Mouse (Mus musculus): ENCODE measurements at regions not wholly inside any gene's neighbourhood (a gene's known extent, or its start where the extent isn't known, plus 50 kb on each side); places are given as distances from the start of the nearest gene placed in this dataset.

GRCm38 (mm10) chr10:117535843-117536242 lies 93.5 kb upstream of the Cpm start:
- no peaks in the 10 kb centered on the region for H3K4me1 ChIP-seq (replicated peaks; ENCODE audit: control insufficient read depth, insufficient read depth, low read length)
- H3K27ac ChIP-seq (ENCODE audit: low read length) = no peak overlapping the region
- H3K4me2 ChIP-seq (ENCODE audit: low read depth, low read length) = no peak overlapping the region
- no peak overlapping the region for H3K9ac ChIP-seq (ENCODE audit: low read length)
- ATAC-seq (ENCODE audit: low read depth) = no peak
- no peaks in the 10 kb centered on the region for H3K36me3 ChIP-seq (ENCODE audit: control insufficient read depth, insufficient read depth, low read length)
- 79% methylated on average over 4 of the region's 4 CpGs for WGBS
- H3K27me3 ChIP-seq (ENCODE audit: control insufficient read depth, insufficient read depth, low read depth, low read length) = no peaks in the 10 kb centered on the region
- no peak overlapping the region for H3K4me3 ChIP-seq (ENCODE audit: low read length)
- H3K9me3 ChIP-seq (ENCODE audit: control insufficient read depth, low read length) = no peaks in the 10 kb centered on the region

DNA sequence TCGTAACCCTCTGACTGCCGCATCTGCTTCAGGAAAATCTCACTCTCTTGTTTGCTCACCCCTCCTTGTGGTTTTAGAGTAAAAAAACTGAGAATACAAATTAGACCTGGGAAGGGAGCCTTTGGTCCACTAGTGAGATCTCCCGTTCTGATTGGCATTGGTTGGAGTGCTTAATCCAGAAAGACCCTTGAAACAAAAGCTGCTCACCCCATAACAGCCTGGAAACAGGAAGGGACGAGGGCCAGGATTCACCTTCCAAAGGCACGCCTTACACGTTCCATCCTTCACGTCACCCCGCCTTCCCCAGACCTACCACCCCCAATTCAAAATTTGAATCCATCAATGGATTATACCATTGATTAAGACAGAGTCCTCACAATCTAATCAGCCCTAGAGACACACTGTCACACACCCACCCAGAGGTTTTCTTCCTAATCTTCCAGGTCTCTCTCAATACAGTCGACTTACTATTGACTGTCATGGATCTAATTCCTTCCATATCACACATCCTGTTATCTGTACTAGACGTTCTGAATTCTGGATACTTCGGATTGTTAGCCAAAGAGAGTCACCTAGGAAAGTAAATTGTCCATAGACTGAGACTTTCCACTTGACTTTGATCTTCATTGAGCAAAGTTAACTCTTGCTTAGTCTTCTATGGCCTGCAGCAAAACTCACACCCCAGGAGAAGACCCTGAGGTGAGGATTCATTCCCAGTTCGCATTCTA lies 94.1 kb upstream of the Cpm start:
- Histone ChIP-seq H3K4me3 (ENCODE audit: low read length) (no peak overlapping the region), H3K4me1 (replicated peaks; ENCODE audit: control insufficient read depth, insufficient read depth, low read length) (no peaks in the 10 kb centered on the region), H3K9ac (ENCODE audit: low read length) (no peak overlapping the region), H3K4me2 (ENCODE audit: low read depth, low read length) (no peak overlapping the region), H3K27ac (ENCODE audit: low read length) (no peak overlapping the region), H3K27me3 (ENCODE audit: control insufficient read depth, insufficient read depth, low read depth, low read length) (no peaks in the 10 kb centered on the region), H3K36me3 (ENCODE audit: control insufficient read depth, insufficient read depth, low read length) (no peaks in the 10 kb centered on the region), H3K9me3 (ENCODE audit: control insufficient read depth, low read length) (no peaks in the 10 kb centered on the region)
- 71% methylated on average over 12 of the region's 12 CpGs for WGBS
- no peak for ATAC-seq (ENCODE audit: low read depth)

DNA sequence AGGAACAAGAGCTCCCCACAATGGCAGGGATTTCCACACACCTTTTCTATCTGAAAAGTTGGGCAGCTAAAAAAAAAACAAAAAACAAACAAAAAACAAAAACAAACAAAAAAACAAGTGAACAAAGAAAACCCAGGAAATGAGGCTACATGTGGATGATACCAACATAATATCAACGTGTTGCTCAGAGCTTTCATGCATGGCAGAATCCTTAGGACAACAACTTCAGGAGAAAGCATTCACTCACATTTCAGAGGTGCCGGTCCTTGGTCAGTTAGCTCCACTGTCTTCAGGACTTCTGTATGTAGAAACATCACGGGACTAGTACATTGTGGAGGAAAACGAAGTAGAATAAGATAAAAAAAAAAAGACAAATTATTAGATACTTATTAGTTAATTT lies 94.8 kb upstream of the Cpm start:
- H3K9me3 ChIP-seq (ENCODE audit: control insufficient read depth, low read length) = no peaks in the 10 kb centered on the region
- H3K4me3 ChIP-seq (ENCODE audit: low read length) = no peak overlapping the region
- WGBS = 87% methylated on average over 4 of the region's 4 CpGs
- H3K36me3 ChIP-seq (ENCODE audit: control insufficient read depth, insufficient read depth, low read length) = no peaks in the 10 kb centered on the region
- no peak for ATAC-seq (ENCODE audit: low read depth)
- H3K4me2 ChIP-seq (ENCODE audit: low read depth, low read length) = no peak overlapping the region
- no peaks in the 10 kb centered on the region for H3K4me1 ChIP-seq (replicated peaks; ENCODE audit: control insufficient read depth, insufficient read depth, low read length)
- H3K9ac ChIP-seq (ENCODE audit: low read length) = no peak overlapping the region
- H3K27me3 ChIP-seq (ENCODE audit: control insufficient read depth, insufficient read depth, low read depth, low read length) = no peaks in the 10 kb centered on the region
- H3K27ac ChIP-seq (ENCODE audit: low read length) = no peak overlapping the region

DNA sequence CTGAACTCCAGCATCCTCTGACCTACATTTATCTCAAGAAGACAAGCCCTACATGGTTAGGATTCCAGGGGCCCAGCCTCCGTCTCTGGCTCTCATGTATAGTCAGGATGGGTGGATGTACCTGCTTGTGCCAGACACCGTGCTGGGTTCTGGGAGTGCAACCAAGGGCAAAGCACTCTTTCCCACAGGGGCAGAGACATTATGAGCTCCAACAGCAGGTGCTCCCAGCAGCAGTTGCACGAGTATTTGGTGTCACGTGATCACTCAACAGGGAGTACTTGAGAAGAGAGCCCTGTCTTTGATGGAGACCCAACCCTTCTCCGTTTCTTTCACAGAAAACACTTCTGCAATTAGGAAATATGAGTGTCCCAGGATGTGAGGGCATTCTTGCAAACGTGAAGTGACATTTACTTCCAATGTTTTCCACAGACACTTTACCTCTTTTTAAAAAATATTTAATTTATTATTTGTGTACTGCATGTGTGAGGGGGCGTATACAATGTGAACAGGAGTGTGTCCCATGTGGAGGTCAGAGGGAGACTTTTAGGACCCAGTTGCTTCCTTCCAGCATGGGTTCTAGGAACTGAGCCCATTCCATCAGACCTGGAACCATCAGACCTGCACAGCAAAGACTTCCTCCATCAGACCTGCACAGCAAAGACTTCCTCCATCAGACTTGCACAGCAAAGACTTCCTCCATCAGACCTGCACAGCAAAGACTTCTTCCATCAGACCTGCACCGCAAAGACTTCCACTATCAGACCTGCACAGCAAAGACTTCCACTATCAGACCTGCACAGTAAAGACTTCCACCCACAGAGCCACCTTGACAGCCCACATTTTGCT lies 95.5 kb upstream of the Cpm start:
- ATAC-seq (ENCODE audit: low read depth) = no peak
- no peak overlapping the region for H3K27ac ChIP-seq (ENCODE audit: low read length)
- H3K9me3 ChIP-seq (ENCODE audit: control insufficient read depth, low read length) = no peaks in the 10 kb centered on the region
- H3K4me2 ChIP-seq (ENCODE audit: low read depth, low read length) = no peak overlapping the region
- H3K9ac ChIP-seq (ENCODE audit: low read length) = no peak overlapping the region
- H3K27me3 ChIP-seq (ENCODE audit: control insufficient read depth, insufficient read depth, low read depth, low read length) = no peaks in the 10 kb centered on the region
- no peak overlapping the region for H3K4me3 ChIP-seq (ENCODE audit: low read length)
- 65% methylated on average over 8 of the region's 8 CpGs for WGBS
- no peaks in the 10 kb centered on the region for H3K4me1 ChIP-seq (replicated peaks; ENCODE audit: control insufficient read depth, insufficient read depth, low read length)
- no peaks in the 10 kb centered on the region for H3K36me3 ChIP-seq (ENCODE audit: control insufficient read depth, insufficient read depth, low read length)

DNA sequence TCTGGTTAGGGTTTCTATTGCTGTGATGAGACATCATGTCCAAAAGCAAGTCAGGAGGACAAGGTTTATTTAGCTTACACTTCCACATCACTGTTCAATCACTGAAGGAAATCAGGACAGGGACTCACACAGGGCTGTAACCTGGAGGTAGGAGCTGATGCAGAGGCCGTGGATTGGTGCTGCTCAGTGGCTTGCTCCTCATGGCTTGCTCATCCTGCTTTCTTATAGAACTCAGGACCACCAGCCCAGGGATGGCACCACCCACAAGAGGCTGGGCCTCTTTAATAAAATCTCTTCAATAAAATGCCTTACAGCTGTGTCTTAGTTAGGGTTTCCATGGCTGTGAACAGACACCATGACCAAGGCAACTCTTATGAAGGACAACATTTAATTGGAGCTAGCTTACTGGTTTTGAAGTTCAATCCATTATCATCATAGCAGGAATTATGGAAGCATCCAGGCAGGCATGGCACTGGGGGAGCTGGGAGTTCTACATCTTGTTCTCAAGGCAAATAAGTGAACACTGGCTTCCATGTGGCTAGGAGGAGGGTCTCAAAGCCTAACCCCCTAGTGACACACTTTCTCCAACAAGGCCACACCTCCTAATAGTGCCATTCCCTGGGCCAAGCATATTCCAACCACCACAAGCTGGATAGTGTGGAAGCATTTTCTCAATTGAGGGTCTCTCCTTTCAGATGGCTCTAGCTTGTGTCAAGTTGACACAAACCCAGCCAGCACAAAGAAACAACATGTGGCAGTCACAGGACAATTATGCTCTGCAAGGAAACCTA lies 96.4 kb upstream of the Cpm start:
- Histone ChIP-seq H3K4me2 (ENCODE audit: low read depth, low read length) (no peak overlapping the region), H3K4me1 (replicated peaks; ENCODE audit: control insufficient read depth, insufficient read depth, low read length) (no peaks in the 10 kb centered on the region), H3K9ac (ENCODE audit: low read length) (no peak overlapping the region), H3K4me3 (ENCODE audit: low read length) (no peak overlapping the region), H3K27me3 (ENCODE audit: control insufficient read depth, insufficient read depth, low read depth, low read length) (no peaks in the 10 kb centered on the region), H3K36me3 (ENCODE audit: control insufficient read depth, insufficient read depth, low read length) (no peaks in the 10 kb centered on the region), H3K9me3 (ENCODE audit: control insufficient read depth, low read length) (no peaks in the 10 kb centered on the region), H3K27ac (ENCODE audit: low read length) (no peak overlapping the region)
- no peak for ATAC-seq (ENCODE audit: low read depth)
- WGBS = 92% methylated on average over 1 of the region's 1 CpGs

- ATAC-seq (ENCODE audit: low read depth) = no peak
Observed at GRCm38 (mm10) chr10:117531798-117532747, 97.2 kb upstream of the Cpm start.

DNA sequence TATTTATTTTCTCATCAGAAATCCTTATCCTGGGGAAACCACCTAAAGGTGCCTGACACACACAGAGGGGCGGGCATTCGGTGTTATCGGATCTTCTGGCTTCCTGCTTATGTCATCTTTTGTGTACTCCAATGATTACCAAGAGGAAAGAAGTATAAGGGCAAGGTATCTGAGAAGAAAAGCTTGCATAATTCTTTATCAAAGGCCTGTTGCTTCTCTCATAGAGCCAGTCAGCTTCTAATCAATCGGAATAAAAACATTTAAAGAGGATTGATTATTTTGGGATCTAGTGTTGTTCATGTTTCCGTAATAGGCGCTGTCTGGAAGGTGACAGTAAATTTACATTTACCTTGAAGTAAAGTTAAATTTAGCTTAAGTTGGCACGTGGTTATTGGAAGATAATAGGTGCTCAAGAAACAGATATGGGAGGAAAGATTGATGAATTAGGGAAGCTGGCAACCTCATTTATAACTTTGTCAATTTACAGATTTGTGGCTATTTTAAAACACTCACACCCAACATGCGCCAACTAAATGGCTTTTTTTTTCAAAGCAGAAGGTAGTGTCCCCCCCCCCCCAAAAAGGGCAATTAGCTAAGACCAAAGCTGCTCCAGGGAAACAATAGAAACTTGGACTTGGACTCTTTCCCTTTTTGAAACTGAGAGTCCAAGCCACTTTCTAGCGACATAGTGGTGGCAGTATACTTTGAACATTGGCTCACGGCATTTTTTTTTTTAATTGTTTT lies 98.3 kb upstream of the Cpm start:
- 73% methylated on average over 10 of the region's 10 CpGs for WGBS
- Histone ChIP-seq H3K27me3 (ENCODE audit: control insufficient read depth, insufficient read depth, low read depth, low read length) (no peaks in the 10 kb centered on the region), H3K9me3 (ENCODE audit: control insufficient read depth, low read length) (no peaks in the 10 kb centered on the region), H3K4me2 (ENCODE audit: low read depth, low read length) (no peak overlapping the region), H3K36me3 (ENCODE audit: control insufficient read depth, insufficient read depth, low read length) (no peaks in the 10 kb centered on the region), H3K27ac (ENCODE audit: low read length) (no peak overlapping the region), H3K9ac (ENCODE audit: low read length) (no peak overlapping the region), H3K4me1 (replicated peaks; ENCODE audit: control insufficient read depth, insufficient read depth, low read length) (no peaks in the 10 kb centered on the region), H3K4me3 (ENCODE audit: low read length) (no peak overlapping the region)
- no peak for ATAC-seq (ENCODE audit: low read depth)

More at GRCm38 (mm10) chr10:117531798-117532747, 97.2 kb upstream of the Cpm start:
- Histone ChIP-seq H3K9me3 (ENCODE audit: control insufficient read depth, low read length) (no peaks in the 10 kb centered on the region), H3K27ac (ENCODE audit: low read length) (no peak overlapping the region), H3K4me2 (ENCODE audit: low read depth, low read length) (no peak overlapping the region), H3K4me3 (ENCODE audit: low read length) (no peak overlapping the region), H3K4me1 (replicated peaks; ENCODE audit: control insufficient read depth, insufficient read depth, low read length) (no peaks in the 10 kb centered on the region), H3K9ac (ENCODE audit: low read length) (no peak overlapping the region), H3K27me3 (ENCODE audit: control insufficient read depth, insufficient read depth, low read depth, low read length) (no peaks in the 10 kb centered on the region), H3K36me3 (ENCODE audit: control insufficient read depth, insufficient read depth, low read length) (no peaks in the 10 kb centered on the region)
- WGBS = 88% methylated on average over 17 of the region's 17 CpGs

Data from lung, embryonic 16.5 days (tissue).